Mouse (Mus musculus): Measurements from ENCODE around the gene Mecom. TPM values are rescaled to one million over a fixed set of nuclear protein-coding genes. Genes with fewer than 3 reads are reported as not detected.

Mecom gene
- polyA plus RNA-seq, 1 experiment: 1.8 TPM

- Histone ChIP-seq H3K4me3 (no peak overlapping the region), H3K36me3 (ENCODE audit: control insufficient read depth, insufficient read depth) (no peaks in the 10 kb centered on the region), H3K4me2 (ENCODE audit: low read depth) (no peak overlapping the region), H3ac (ENCODE audit: control insufficient read depth, insufficient read length) (no peak overlapping the region), H3K79me2 (ENCODE audit: control insufficient read depth, insufficient read depth) (no peaks in the 10 kb centered on the region), H3K27me3 (ENCODE audit: control insufficient read depth, insufficient read depth, insufficient read length) (no peaks in the 10 kb centered on the region)
- TF ChIP-seq REST (IDR thresholded peaks at IDR 0.05; ENCODE audit: insufficient read depth, insufficient read length): no peak
- no peak for TF ChIP-seq TCF12 (IDR thresholded peaks at IDR 0.05; ENCODE audit: insufficient read depth, poor library complexity, severe bottlenecking)
- TF ChIP-seq POLR2A (IDR thresholded peaks at IDR 0.05; ENCODE audit: insufficient read length, low read depth): no peak
- TF ChIP-seq CEBPB (IDR thresholded peaks at IDR 0.05; ENCODE audit: insufficient read depth, poor library complexity, severe bottlenecking): no peak
- TF ChIP-seq MYOD1 (IDR thresholded peaks at IDR 0.05; ENCODE audit: control insufficient read depth in 1 of 3, insufficient read length in 2 of 3, low read depth in 2 of 3): no peak
- no peak for TF ChIP-seq MAX (IDR thresholded peaks at IDR 0.05; ENCODE audit: low read depth)
- TF ChIP-seq MYOG (IDR thresholded peaks at IDR 0.05; ENCODE audit: control insufficient read depth in 1 of 3, insufficient read depth in 1 of 3, insufficient read length in 2 of 3, low read depth in 2 of 3): no peak
- no peak for TF ChIP-seq E2F4 (IDR thresholded peaks at IDR 0.05; ENCODE audit: insufficient read depth)
- no peak for TF ChIP-seq TCF3 (IDR thresholded peaks at IDR 0.05; ENCODE audit: insufficient read length, low read depth)
- TF ChIP-seq SRF (IDR thresholded peaks at IDR 0.05; ENCODE audit: control insufficient read depth, insufficient read length, low read depth): no peak
- no peak for TF ChIP-seq POLR2AphosphoS2 (IDR thresholded peaks at IDR 0.05; ENCODE audit: insufficient read length, low read depth)
- no peak for TF ChIP-seq USF1 (IDR thresholded peaks at IDR 0.05; ENCODE audit: low read depth)
These were observed 407.5 kb downstream of the Mecom start for GRCm38 (mm10) chr3:30140349-30140748.

GRCm38 (mm10) chr3:30139678-30140077, 408.1 kb downstream of the Mecom start:
- Histone ChIP-seq H3ac (ENCODE audit: control insufficient read depth, insufficient read length) (no peak overlapping the region), H3K36me3 (ENCODE audit: control insufficient read depth, insufficient read depth) (no peaks in the 10 kb centered on the region)

GRCm38 (mm10) chr3:30138588-30138987, 409.2 kb downstream of the Mecom start:
- no peak for TF ChIP-seq POLR2A (IDR thresholded peaks at IDR 0.05; ENCODE audit: insufficient read length, low read depth)
- no peak for TF ChIP-seq MYOG (IDR thresholded peaks at IDR 0.05; ENCODE audit: control insufficient read depth in 1 of 3, insufficient read depth in 1 of 3, insufficient read length in 2 of 3, low read depth in 2 of 3)
- no peak for TF ChIP-seq CEBPB (IDR thresholded peaks at IDR 0.05; ENCODE audit: insufficient read depth, poor library complexity, severe bottlenecking)
- TF ChIP-seq MYOD1 (IDR thresholded peaks at IDR 0.05; ENCODE audit: control insufficient read depth in 1 of 3, insufficient read length in 2 of 3, low read depth in 2 of 3): no peak
- TF ChIP-seq SRF (IDR thresholded peaks at IDR 0.05; ENCODE audit: control insufficient read depth, insufficient read length, low read depth): no peak
- no peak for TF ChIP-seq USF1 (IDR thresholded peaks at IDR 0.05; ENCODE audit: low read depth)
- no peak for TF ChIP-seq POLR2AphosphoS2 (IDR thresholded peaks at IDR 0.05; ENCODE audit: insufficient read length, low read depth)
- no peak for TF ChIP-seq TCF3 (IDR thresholded peaks at IDR 0.05; ENCODE audit: insufficient read length, low read depth)
- no peak for TF ChIP-seq MAX (IDR thresholded peaks at IDR 0.05; ENCODE audit: low read depth)
- no peak for TF ChIP-seq TCF12 (IDR thresholded peaks at IDR 0.05; ENCODE audit: insufficient read depth, poor library complexity, severe bottlenecking)
- no peak for TF ChIP-seq REST (IDR thresholded peaks at IDR 0.05; ENCODE audit: insufficient read depth, insufficient read length)
- TF ChIP-seq E2F4 (IDR thresholded peaks at IDR 0.05; ENCODE audit: insufficient read depth): no peak
- H3K4me3 ChIP-seq: no peak overlapping the region
- no peak overlapping the region for H3K4me2 ChIP-seq (ENCODE audit: low read depth)
- no peak overlapping the region for H3ac ChIP-seq (ENCODE audit: control insufficient read depth, insufficient read length)
- H3K79me2 ChIP-seq (ENCODE audit: control insufficient read depth, insufficient read depth): no peaks in the 10 kb centered on the region
- H3K27me3 ChIP-seq (ENCODE audit: control insufficient read depth, insufficient read depth, insufficient read length): no peaks in the 10 kb centered on the region
- no peaks in the 10 kb centered on the region for H3K36me3 ChIP-seq (ENCODE audit: control insufficient read depth, insufficient read depth)

More at GRCm38 (mm10) chr3:30139678-30140077, 408.1 kb downstream of the Mecom start:
- no peak overlapping the region for H3K4me3 ChIP-seq
- H3K27me3 ChIP-seq (ENCODE audit: control insufficient read depth, insufficient read depth, insufficient read length): no peaks in the 10 kb centered on the region
- H3K79me2 ChIP-seq (ENCODE audit: control insufficient read depth, insufficient read depth): no peaks in the 10 kb centered on the region
- TF ChIP-seq TCF12 (IDR thresholded peaks at IDR 0.05; ENCODE audit: insufficient read depth, poor library complexity, severe bottlenecking) (no peak), TCF3 (IDR thresholded peaks at IDR 0.05; ENCODE audit: insufficient read length, low read depth) (no peak)
- H3K4me2 ChIP-seq (ENCODE audit: low read depth): no peak overlapping the region

DNA sequence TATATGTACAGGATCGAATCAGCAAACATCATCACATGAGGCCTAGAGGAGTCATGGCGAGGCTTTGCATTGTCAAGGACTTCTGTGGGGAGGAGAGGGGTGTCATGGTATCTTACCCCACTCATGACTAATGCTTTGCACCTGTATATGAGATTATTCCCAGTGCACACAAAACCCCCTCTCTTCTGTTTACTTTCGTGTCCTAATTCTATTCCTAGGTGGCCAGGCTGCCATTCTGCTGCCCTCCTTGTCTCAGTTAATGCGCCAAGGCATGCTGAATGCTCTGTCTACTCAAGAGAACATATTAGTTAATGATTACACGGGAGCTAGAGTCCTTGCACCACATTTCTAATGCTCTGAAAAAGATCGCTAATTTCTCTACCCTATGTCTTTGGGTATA, 412.0 kb downstream of the Mecom start:
- no peak overlapping the region for H3ac ChIP-seq (ENCODE audit: control insufficient read depth, insufficient read length)
- H3K79me2 ChIP-seq (ENCODE audit: control insufficient read depth, insufficient read depth): no peaks in the 10 kb centered on the region
- no peak overlapping the region for H3K4me3 ChIP-seq
- H3K4me2 ChIP-seq (ENCODE audit: low read depth): no peak overlapping the region
- no peaks in the 10 kb centered on the region for H3K36me3 ChIP-seq (ENCODE audit: control insufficient read depth, insufficient read depth)
- H3K27me3 ChIP-seq (ENCODE audit: control insufficient read depth, insufficient read depth, insufficient read length): no peaks in the 10 kb centered on the region
- TF ChIP-seq CEBPB (IDR thresholded peaks at IDR 0.05; ENCODE audit: insufficient read depth, poor library complexity, severe bottlenecking) (no peak), TCF3 (IDR thresholded peaks at IDR 0.05; ENCODE audit: insufficient read length, low read depth) (no peak), REST (IDR thresholded peaks at IDR 0.05; ENCODE audit: insufficient read depth, insufficient read length) (no peak), MYOG (IDR thresholded peaks at IDR 0.05; ENCODE audit: control insufficient read depth in 1 of 3, insufficient read depth in 1 of 3, insufficient read length in 2 of 3, low read depth in 2 of 3) (no peak), E2F4 (IDR thresholded peaks at IDR 0.05; ENCODE audit: insufficient read depth) (no peak), POLR2AphosphoS2 (IDR thresholded peaks at IDR 0.05; ENCODE audit: insufficient read length, low read depth) (no peak), USF1 (IDR thresholded peaks at IDR 0.05; ENCODE audit: low read depth) (no peak), MYOD1 (IDR thresholded peaks at IDR 0.05; ENCODE audit: control insufficient read depth in 1 of 3, insufficient read length in 2 of 3, low read depth in 2 of 3) (no peak), SRF (IDR thresholded peaks at IDR 0.05; ENCODE audit: control insufficient read depth, insufficient read length, low read depth) (no peak), TCF12 (IDR thresholded peaks at IDR 0.05; ENCODE audit: insufficient read depth, poor library complexity, severe bottlenecking) (no peak), MAX (IDR thresholded peaks at IDR 0.05; ENCODE audit: low read depth) (no peak), POLR2A (IDR thresholded peaks at IDR 0.05; ENCODE audit: insufficient read length, low read depth) (no peak)

DNA sequence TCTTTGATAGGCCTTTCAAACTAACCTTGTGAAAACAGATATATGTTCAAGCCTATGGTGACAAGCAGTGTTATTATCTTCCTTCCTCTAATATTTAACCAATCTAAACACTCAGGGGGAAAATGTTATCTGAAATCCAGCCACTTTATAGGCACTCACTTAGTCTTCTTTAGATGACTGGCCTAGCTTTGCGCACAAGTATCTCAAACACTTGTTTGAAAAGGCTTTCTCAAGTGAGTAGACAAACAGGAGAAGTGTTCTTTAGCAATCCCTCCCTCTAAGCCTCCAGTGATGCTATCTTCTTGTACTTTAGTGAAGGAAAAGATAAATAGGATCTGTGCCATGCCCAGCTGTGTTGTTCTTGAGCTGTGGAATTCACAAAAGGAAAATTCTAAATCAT, 412.7 kb downstream of the Mecom start:
- no peak overlapping the region for H3ac ChIP-seq (ENCODE audit: control insufficient read depth, insufficient read length)
- no peak for TF ChIP-seq SRF (IDR thresholded peaks at IDR 0.05; ENCODE audit: control insufficient read depth, insufficient read length, low read depth)
- TF ChIP-seq MYOG (IDR thresholded peaks at IDR 0.05; ENCODE audit: control insufficient read depth in 1 of 3, insufficient read depth in 1 of 3, insufficient read length in 2 of 3, low read depth in 2 of 3): no peak
- TF ChIP-seq REST (IDR thresholded peaks at IDR 0.05; ENCODE audit: insufficient read depth, insufficient read length): no peak
- no peak for TF ChIP-seq POLR2A (IDR thresholded peaks at IDR 0.05; ENCODE audit: insufficient read length, low read depth)
- no peak for TF ChIP-seq TCF12 (IDR thresholded peaks at IDR 0.05; ENCODE audit: insufficient read depth, poor library complexity, severe bottlenecking)
- no peak for TF ChIP-seq CEBPB (IDR thresholded peaks at IDR 0.05; ENCODE audit: insufficient read depth, poor library complexity, severe bottlenecking)
- TF ChIP-seq TCF3 (IDR thresholded peaks at IDR 0.05; ENCODE audit: insufficient read length, low read depth): no peak
- no peak overlapping the region for H3K4me2 ChIP-seq (ENCODE audit: low read depth)
- H3K79me2 ChIP-seq (ENCODE audit: control insufficient read depth, insufficient read depth): no peaks in the 10 kb centered on the region
- no peaks in the 10 kb centered on the region for H3K36me3 ChIP-seq (ENCODE audit: control insufficient read depth, insufficient read depth)
- no peaks in the 10 kb centered on the region for H3K27me3 ChIP-seq (ENCODE audit: control insufficient read depth, insufficient read depth, insufficient read length)
- H3K4me3 ChIP-seq: no peak overlapping the region
